Mouse (Mus musculus) granulocyte monocyte progenitor cell, adult 5-6 weeks (primary cell): Measurements from ENCODE around the gene Ctsm. TPM values are rescaled to one million over a fixed set of nuclear protein-coding genes. Genes with fewer than 3 reads are reported as not detected.
"Not testable (repeated sequence)": the region's sequence is repeated elsewhere in the genome, so short reads cannot be mapped to it uniquely, and the experiment has no call there.

ENCODE experiments used
- ATAC-seq: replicated peaks from 2 replicates; pipeline ENCODE4 v1.8.0; 2016; ENCODE audit warnings: mild to moderate bottlenecking, moderate TSS enrichment, inconsistent platforms; ENCODE audit not compliant: poor library complexity, severe bottlenecking
- total RNA-seq, 2 experiments: library from RNA; stranded (forward) in 1 of 2; stranded (reverse) in 1 of 2; fragments of 200-712, 200-1000 nt in 1 of 2; fragments of >200 nt in 1 of 2; fragmentation: Nextera tagmentation in 1 of 2; gene quantifications; 2 replicates each; pipeline ENCODE4 v1.2.3; 2014 to 2017

Gene Ctsm
- total RNA-seq (2014; fragmentation: Nextera tagmentation) (not detected in 2 replicates), total RNA-seq (2017) (not detected in 2 replicates)

DNA sequence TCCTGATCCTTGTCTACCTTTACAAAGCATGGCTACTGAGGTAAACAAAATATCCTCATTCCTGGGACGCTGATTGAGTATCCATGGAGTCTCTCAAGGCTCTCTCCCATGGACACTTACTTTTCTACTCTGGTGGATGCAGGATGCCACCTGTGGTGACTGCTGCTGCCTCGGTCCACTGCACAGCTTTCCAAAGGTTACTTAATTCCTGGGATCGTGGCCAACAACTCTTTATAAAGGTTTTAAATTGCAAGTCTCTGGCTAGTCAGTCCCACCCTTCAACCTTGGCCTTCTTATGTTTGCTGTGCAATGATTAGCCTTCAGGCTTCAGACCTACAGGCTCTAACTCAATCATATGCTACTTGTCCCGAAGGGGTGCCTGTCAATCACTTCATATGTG is at the start of gene Ctsm:
Gene Ctsm (minus strand): TSS at position 209 of the 400 bp plus-strand sequence.
- no peak for ATAC-seq

- no peak for ATAC-seq
Observed at GRCm38 (mm10) chr13:61570027-61570426, 28.4 kb upstream of the Ctsm start, which contains the start of gene Cts3. Cts3 (minus strand) TSS chr13:61570127.

DNA sequence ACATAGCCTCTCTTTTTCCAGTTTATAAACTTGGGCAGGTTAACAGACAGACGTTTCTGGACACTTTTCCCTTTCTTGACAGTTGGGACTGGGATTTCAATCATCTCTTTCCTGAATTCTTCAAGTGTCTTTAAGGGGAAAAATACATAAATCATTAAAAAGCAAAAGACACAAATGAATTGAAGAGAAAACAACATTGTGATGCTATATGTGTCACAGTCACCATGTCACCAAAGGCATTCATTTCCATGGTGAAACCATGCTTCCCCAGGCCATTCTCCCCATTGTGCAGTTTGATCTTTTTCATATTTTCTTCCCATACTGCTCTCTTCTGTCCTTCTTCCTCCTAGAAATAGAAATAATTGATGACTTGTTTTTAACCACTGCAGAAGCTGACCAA is 26.4 kb upstream of the Ctsm start, which contains the start of gene Gm49352:
Gene Gm49352 (minus strand): TSS at position 101 of the 400 bp plus-strand sequence.
- not testable (repeated sequence) for ATAC-seq

Other genes with a start within 250 kb of the Ctsm start
- not detected in 2 replicates for gene Cts7, start 183.6 kb downstream of the Ctsm start, total RNA-seq (2014; fragmentation: Nextera tagmentation)
- not detected in 2 replicates for gene Cts7, start 183.6 kb downstream of the Ctsm start, total RNA-seq (2017)
- gene Gm49352, start 26.3 kb upstream of the Ctsm start, total RNA-seq (2014; fragmentation: Nextera tagmentation): not detected in 2 replicates
- gene Gm49352, start 26.3 kb upstream of the Ctsm start, total RNA-seq (2017): not detected in 2 replicates
- not detected in 2 replicates for gene Cts3, start 28.3 kb upstream of the Ctsm start, total RNA-seq (2014; fragmentation: Nextera tagmentation)
- gene Cts3, start 28.3 kb upstream of the Ctsm start, total RNA-seq (2017): not detected in 2 replicates